Mouse (Mus musculus) lung, embryonic 14.5 days (tissue): ENCODE measurements around the gene Etv4. TPM values are rescaled to one million over a fixed set of nuclear protein-coding genes. Genes with fewer than 3 reads are reported as not detected.

ENCODE experiments used
- ATAC-seq: fragments of 200-750 bp; cut with Nextera tagmentation; 2 replicates; pipeline ENCODE4 v1.8.0; 2017; ENCODE audit warnings: mild to moderate bottlenecking, moderate TSS enrichment, moderate library complexity; ENCODE audit not compliant: insufficient read depth
- DNase-seq: peaks from one replicate; pipeline ENCODE4 v3.0.0-alpha.2; 2015
- H3K27ac ChIP-seq: fragments of 300-500 bp; sonication (generic); 2 replicates; pipeline ENCODE4 v1.5.1; 2014; ENCODE audit warnings: low read depth, mild to moderate bottlenecking, moderate library complexity
- H3K27me3 ChIP-seq: fragments of 300-500 bp; sonication (generic); 2 replicates; pipeline ENCODE4 v1.6.1; 2014; ENCODE audit warnings: low read length, control low read depth; ENCODE audit not compliant: insufficient read depth
- H3K36me3 ChIP-seq: fragments of 300-500 bp; sonication (generic); 2 replicates; pipeline ENCODE4 v1.6.1; 2014; ENCODE audit warnings: control low read depth; ENCODE audit not compliant: insufficient read depth
- H3K4me1 ChIP-seq: fragments of 300-500 bp; sonication (generic); 2 replicates; pipeline ENCODE4 v1.6.1; 2014; ENCODE audit warnings: antibody characterized with exemption, control low read depth; ENCODE audit not compliant: insufficient read depth
- H3K4me2 ChIP-seq: fragments of 300-500 bp; sonication (generic); 2 replicates; pipeline ENCODE4 v1.6.1; 2014; ENCODE audit warnings: mild to moderate bottlenecking
- H3K4me3 ChIP-seq: fragments of 300-500 bp; sonication (generic); 2 replicates; pipeline ENCODE4 v1.5.1; 2014; ENCODE audit warnings: low read depth, low read length
- H3K9ac ChIP-seq: fragments of 300-500 bp; sonication (generic); 2 replicates; pipeline ENCODE4 v1.6.1; 2014
- H3K9me3 ChIP-seq: fragments of 300-500 bp; sonication (generic); 2 replicates; pipeline ENCODE4 v1.6.1; 2016; ENCODE audit warnings: low read depth, low read length, control low read depth
- CTCF ChIP-seq: IDR thresholded peaks from 2 replicates; pipeline ENCODE4 v1.5.1; 2016; ENCODE audit warnings: antibody characterized with exemption, low read depth
- WGBS: fragments of 180-500 bp; shearing (Covaris S2); extraction: QIAGEN DNeasy Blood & Tissue Kit; methylation state at CpG from one replicate; pipeline ENCODE4 v1.1.7; 2014; 5-methylcytosine and 5-hydroxymethylcytosine counted together
- polyA plus RNA-seq: library from polyadenylated mRNA; unstranded; fragments of >200 nt; fragmentation: Nextera tagmentation; extraction: Ambion mirVana; gene quantifications from 2 replicates; pipeline ENCODE4 v1.2.1, GENCODE M21; 2014

Gene Etv4
- polyA plus RNA-seq, 1 experiment from 2014 or later, result 14.8 TPM

DNA sequence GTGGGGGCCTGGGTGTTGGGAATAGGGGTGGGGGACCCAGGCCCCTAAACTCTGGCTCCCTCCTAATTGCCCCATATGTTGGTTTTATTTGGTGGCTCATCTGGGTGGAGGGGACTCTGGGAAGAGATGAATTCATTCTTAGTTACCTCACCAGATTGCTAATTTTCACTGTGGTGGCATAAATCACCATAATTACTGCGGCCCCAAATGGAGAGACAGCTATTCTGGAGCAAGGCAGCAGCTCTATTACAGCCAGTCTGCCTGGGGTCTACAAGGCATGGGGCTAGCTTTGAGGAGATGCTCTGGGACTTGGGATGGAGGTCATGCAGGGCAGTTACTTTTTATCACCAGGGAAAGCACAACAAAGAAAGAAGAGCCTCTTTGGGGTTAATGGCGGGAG is 58.4 kb downstream of the Etv4 start:
- H3K9ac ChIP-seq, result no peak overlapping the region
- no peak for ATAC-seq
- DNase-seq, result no peak
- H3K27me3 ChIP-seq, result no peaks in the 10 kb centered on the region
- no peaks in the 10 kb centered on the region for H3K36me3 ChIP-seq
- 51% methylated on average over 2 of the region's 2 CpGs for WGBS
- no peak overlapping the region for H3K27ac ChIP-seq
- no peak overlapping the region for H3K4me3 ChIP-seq
- no peaks in the 10 kb centered on the region for H3K4me1 ChIP-seq
- no peak for TF ChIP-seq CTCF
- H3K4me2 ChIP-seq, result no peak overlapping the region
- no peaks in the 10 kb centered on the region for H3K9me3 ChIP-seq

GRCm38 (mm10) chr11:101725043-101725442 is 60.1 kb downstream of the Etv4 start:
- ATAC-seq (no peak), DNase-seq (no peak)
- no peak overlapping the region for H3K27ac ChIP-seq
- H3K4me2 ChIP-seq, result no peak overlapping the region
- no peak overlapping the region for H3K4me3 ChIP-seq
- H3K4me1 ChIP-seq, result no peaks in the 10 kb centered on the region
- no peak overlapping the region for H3K9ac ChIP-seq
- no peaks in the 10 kb centered on the region for H3K36me3 ChIP-seq
- no peaks in the 10 kb centered on the region for H3K27me3 ChIP-seq
- no peak for TF ChIP-seq CTCF
- H3K9me3 ChIP-seq, result no peaks in the 10 kb centered on the region
- 66% methylated on average over 8 of the region's 8 CpGs for WGBS

DNA sequence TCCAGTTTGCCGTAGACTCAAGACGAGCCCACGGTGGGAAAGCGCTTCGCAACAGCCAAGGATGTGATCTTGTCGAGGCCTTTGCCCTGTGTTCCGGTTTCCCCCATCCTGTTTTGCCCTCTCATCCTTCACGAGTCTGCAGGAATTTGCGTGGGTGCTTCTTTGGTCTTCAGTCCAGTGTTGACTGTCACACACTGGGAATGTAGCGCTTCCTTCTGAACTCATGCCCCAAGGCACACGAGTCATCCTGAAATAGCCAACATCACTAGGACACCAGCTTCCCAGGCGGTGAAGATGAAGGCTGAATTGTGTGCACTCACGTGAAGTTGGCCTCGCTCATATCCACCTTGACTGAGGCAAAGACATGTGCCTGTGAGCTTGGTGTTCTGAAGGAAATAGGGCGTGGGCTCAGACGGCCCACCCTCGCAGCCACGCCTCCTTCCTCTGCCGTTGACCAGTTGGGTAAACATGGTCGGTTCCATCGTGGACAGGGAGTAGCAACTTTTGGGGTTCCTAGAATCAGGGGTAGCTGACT is 65.1 kb downstream of the Etv4 start:
- Histone ChIP-seq H3K27ac (no peak overlapping the region), H3K36me3 (no peaks in the 10 kb centered on the region), H3K9ac (no peak overlapping the region), H3K4me1 (no peaks in the 10 kb centered on the region), H3K27me3 (no peaks in the 10 kb centered on the region), H3K9me3 (no peaks in the 10 kb centered on the region), H3K4me3 (no peak overlapping the region), H3K4me2 (no peak overlapping the region)
- DNase-seq (no peak), ATAC-seq (no peak)
- no peak for TF ChIP-seq CTCF
- 66% methylated on average over 21 of the region's 21 CpGs for WGBS

Other genes with a start within 250 kb of the Etv4 start
- 20.9 and 21.0 TPM in 2 replicates for gene Brca1, start 233.4 kb downstream of the Etv4 start, polyA plus RNA-seq
- 59.2 and 62.4 TPM in 2 replicates for gene Nbr1, start 233.2 kb downstream of the Etv4 start, polyA plus RNA-seq
- gene Tmem106a, start 203.1 kb downstream of the Etv4 start, polyA plus RNA-seq, result 3.3 and 5.2 TPM in 2 replicates
- gene Gm11634, start 186.1 kb downstream of the Etv4 start, polyA plus RNA-seq, result not detected in 2 replicates
- gene Rdm1, start 158.2 kb downstream of the Etv4 start, polyA plus RNA-seq, result 33.1 and 33.4 TPM in 2 replicates
- 2.1 and 2.8 TPM in 2 replicates for gene Arl4d, start 119.8 kb downstream of the Etv4 start, polyA plus RNA-seq
- gene Dhx8, start 52.5 kb downstream of the Etv4 start, polyA plus RNA-seq, result 31.5 and 34.3 TPM in 2 replicates
- 7.9 and 9.3 TPM in 2 replicates for gene Meox1, start 109.0 kb upstream of the Etv4 start, polyA plus RNA-seq
- not detected in 2 replicates for gene Sost, start 181.6 kb upstream of the Etv4 start, polyA plus RNA-seq
- gene Cfap97d1, start 198.9 kb upstream of the Etv4 start, polyA plus RNA-seq, result not detected in 2 replicates
- gene Dusp3, start 201.6 kb upstream of the Etv4 start, polyA plus RNA-seq, result 15.7 and 16.9 TPM in 2 replicates
- 4.0 and 4.9 TPM in 2 replicates for gene Mpp3, start 243.1 kb upstream of the Etv4 start, polyA plus RNA-seq